Comparison of ENCODE assay signal across 23 mouse cellular contexts in genomic region chr9:103149074-103149799, GRCm38 (mm10). TPM values are rescaled to one million over a fixed set of nuclear protein-coding genes. Genes with fewer than 3 reads are reported as not detected.
DNase-seq lines count a peak whose midpoint lies in the region; ATAC-seq and TF ChIP-seq lines count a peak whose summit lies in the region.
"Had no signal": no experiment of that assay in that cellular context is flagged by ENCODE, and none has a peak within 500 bp of the region (broad histone marks: within the 10 kb centered on the region; RNA-seq: fewer than 3 reads in every experiment).

No protein-coding gene starts in this region.

- H3K9me3 ChIP-seq in neural tube, embryonic 15.5 days (replicated peaks), result no peaks in the 10 kb centered on the region
- H3K9me3 ChIP-seq: embryonic facial prominence, embryonic 15.5 days; forebrain, embryonic 10.5 days; forebrain, embryonic 15.5 days; heart, embryonic 13.5 days; hindbrain, embryonic 12.5 days; intestine, embryonic 15.5 days had no signal

- H3K9ac ChIP-seq in neural tube, embryonic 15.5 days (replicated peaks), result no peak overlapping the region
- H3K9ac ChIP-seq: embryonic facial prominence, embryonic 15.5 days; forebrain, embryonic 15.5 days; heart, embryonic 13.5 days; hindbrain, embryonic 12.5 days; intestine, embryonic 15.5 days had no signal

- no peak for ATAC-seq in neural tube, embryonic 15.5 days (ENCODE audit: low FRiP score)
- ATAC-seq in hematopoietic stem cell, adult 5-6 weeks (replicated peaks in 1 of 2; ENCODE audit: insufficient read depth in 1 of 2, low FRiP score in 2 of 2, low TSS enrichment in 1 of 2, low read depth in 1 of 2, poor library complexity in 2 of 2, severe bottlenecking in 2 of 2), result peak; percentile 89 to 95
- ATAC-seq: forebrain, embryonic 15.5 days; intestine, embryonic 15.5 days had no signal

- H3K36me3 ChIP-seq in neural tube, embryonic 15.5 days, result no peaks in the 10 kb centered on the region
- H3K36me3 ChIP-seq: embryonic facial prominence, embryonic 15.5 days; forebrain, embryonic 10.5 days; heart, embryonic 13.5 days; intestine, embryonic 15.5 days had no signal

- H3K27ac ChIP-seq in cerebellum, adult 2 months (ENCODE audit: insufficient read depth, low read length), result 0 out of 2 replicates have a peak overlapping the region, but pooled peaks have one; percentile 9
- H3K27ac ChIP-seq in neural tube, embryonic 15.5 days (replicated peaks), result peak overlapping the region; percentile 25; the same call in 1 of the 2 replicates
- H3K27ac ChIP-seq: embryonic facial prominence, embryonic 15.5 days; forebrain, embryonic 15.5 days; heart, embryonic 13.5 days; intestine, embryonic 15.5 days had no signal

- no peak for TF ChIP-seq CTCF in cerebellum, adult 2 months (IDR thresholded peaks at IDR 0.05; ENCODE audit: borderline replicate concordance, insufficient read depth, low read depth, low read length)
- no peak for TF ChIP-seq CTCF in lung, adult 2 months (IDR thresholded peaks at IDR 0.05; ENCODE audit: insufficient read depth, low read length)

- no peak for TF ChIP-seq POLR2A in cerebellum, adult 2 months (IDR thresholded peaks at IDR 0.05; ENCODE audit: borderline replicate concordance, insufficient read depth, low read length)
- no peak for TF ChIP-seq POLR2A in lung, adult 2 months (IDR thresholded peaks at IDR 0.05; ENCODE audit: borderline replicate concordance, extremely low read depth, low read depth, low read length)

- H3K4me1 ChIP-seq in cerebellum, adult 2 months (ENCODE audit: control insufficient read depth, insufficient read depth, low read length), result peaks cover 25% of the 10 kb centered on the region
- H3K4me1 ChIP-seq in neural tube, embryonic 15.5 days, result peaks cover 60% of the 10 kb centered on the region
- no peaks in the 10 kb centered on the region for H3K4me1 ChIP-seq in lung, adult 2 months (ENCODE audit: control insufficient read depth, insufficient read depth, low read length)
- H3K4me1 ChIP-seq: intestine, embryonic 15.5 days had no signal

- DNase-seq in cerebellum, adult 2 months, result no peak
- no peak for DNase-seq in cerebellum, adult 9-10 months
- DNase-seq in neural tube, embryonic 10.5 days (ENCODE audit: extremely low spot score, low spot score), result no peak
- DNase-seq in telencephalon, adult 2 months (ENCODE audit: low read depth, low spot score), result peak; percentile 51
- DNase-seq in lung, adult 2 months, result no peak
- DNase-seq in embryo, embryonic 10 days (ENCODE audit: low spot score), result no peak
- DNase-seq: adrenal gland, postnatal 10 days; cerebellum, adult 8-10 months; cerebellum, postnatal 25 days; embryo, embryonic 11 days; gastrocnemius, postnatal 25 days; heart, adult 11 months; heart, postnatal 36 days had no signal

- WGBS in cerebellum, adult 2 months, result 56% methylated on average over 12 of the region's 12 CpGs
- 83% methylated on average over 12 of the region's 12 CpGs for WGBS in neural tube, embryonic 15.5 days
- WGBS in lung, adult 2 months, result 69% methylated on average over 12 of the region's 12 CpGs

- H3K4me2 ChIP-seq in neural tube, embryonic 15.5 days, result no peak overlapping the region
- H3K4me2 ChIP-seq: embryonic facial prominence, embryonic 15.5 days; forebrain, embryonic 15.5 days; heart, embryonic 13.5 days; hindbrain, embryonic 12.5 days; intestine, embryonic 15.5 days had no signal

- no peak overlapping the region for H3K4me3 ChIP-seq in cerebellum, adult 2 months (replicated peaks; ENCODE audit: insufficient read depth, low read depth, low read length)
- H3K4me3 ChIP-seq in neural tube, embryonic 15.5 days (replicated peaks), result no peak overlapping the region
- H3K4me3 ChIP-seq in lung, adult 2 months (replicated peaks; ENCODE audit: extremely low read depth, low read depth, low read length), result no peak overlapping the region
- H3K4me3 ChIP-seq: embryonic facial prominence, embryonic 15.5 days; erythroblast, embryonic 14.5 days; forebrain, embryonic 10.5 days; forebrain, embryonic 15.5 days; heart, embryonic 13.5 days; hindbrain, embryonic 12.5 days; intestine, embryonic 15.5 days had no signal

- no peaks in the 10 kb centered on the region for H3K27me3 ChIP-seq in cerebellum, adult 2 months (ENCODE audit: control insufficient read depth, insufficient read depth, low read length)
- H3K27me3 ChIP-seq in neural tube, embryonic 15.5 days (replicated peaks), result no peaks in the 10 kb centered on the region
- H3K27me3 ChIP-seq: embryonic facial prominence, embryonic 15.5 days; forebrain, embryonic 15.5 days; hindbrain, embryonic 12.5 days; intestine, embryonic 15.5 days had no signal

RNA-seq across cellular contexts. Expression of gene Rab6b, which starts 37.6 kb away (rescaled TPM):
- polyA plus RNA-seq in cerebellum, adult 2 months (2012; rRNA removed), result 188 and 199 TPM in 2 replicates
- polyA plus RNA-seq in neural tube, embryonic 15.5 days (2015; fragmentation: Nextera tagmentation; extraction: Ambion mirVana), result 105 and 117 TPM in 2 replicates
- total RNA-seq in hematopoietic stem cell, adult 5-6 weeks (2017), result 3.5 and 5.2 TPM in 2 replicates
- 10.6 and 21.3 TPM in 2 replicates for polyA plus RNA-seq in lung, adult 2 months (2012; rRNA removed)
- total RNA-seq: MEL had no signal
- polyA plus RNA-seq: erythroblast, embryonic 14.5 days had no signal

RNA-seq across cellular contexts. Expression of gene Srprb, which starts 52.7 kb away (rescaled TPM):
- polyA plus RNA-seq in cerebellum, adult 2 months (2012; rRNA removed), result 48.8 and 51.5 TPM in 2 replicates
- polyA plus RNA-seq in neural tube, embryonic 15.5 days (2015; fragmentation: Nextera tagmentation; extraction: Ambion mirVana), result 58.5 and 60.9 TPM in 2 replicates
- total RNA-seq in hematopoietic stem cell, adult 5-6 weeks (2017), result 19.1 and 21.7 TPM in 2 replicates
- 49.1 and 52.5 TPM in 2 replicates for polyA plus RNA-seq in lung, adult 2 months (2012; rRNA removed)
